Mouse (Mus musculus) midbrain, embryonic 13.5 days (tissue): ENCODE measurements at regions not wholly inside any gene's neighbourhood (a gene's known extent, or its start where the extent isn't known, plus 50 kb on each side); places are given as distances from the start of the nearest gene placed in this dataset.

ENCODE experiments used
- ATAC-seq: fragments of 200-750 bp; cut with Nextera tagmentation; 2 replicates; pipeline ENCODE4 v1.8.0; 2017; ENCODE audit warnings: mild to moderate bottlenecking, moderate TSS enrichment, moderate library complexity
- H3K27ac ChIP-seq: fragments of 300-500 bp; sonication (generic); 2 replicates; pipeline ENCODE4 v1.5.1; 2015; ENCODE audit warnings: inconsistent platforms, mild to moderate bottlenecking, moderate library complexity
- H3K27me3 ChIP-seq: fragments of 300-500 bp; sonication (generic); 2 replicates; pipeline ENCODE4 v1.6.1; 2015; ENCODE audit warnings: mild to moderate bottlenecking, inconsistent platforms
- H3K36me3 ChIP-seq: fragments of 300-500 bp; sonication (generic); 2 replicates; pipeline ENCODE4 v1.6.1; 2015; ENCODE audit warnings: mild to moderate bottlenecking, inconsistent platforms
- H3K4me1 ChIP-seq: fragments of 300-500 bp; sonication (generic); replicated peaks from 2 replicates; pipeline ENCODE4 v1.6.1; 2015; ENCODE audit warnings: inconsistent platforms
- H3K4me2 ChIP-seq: fragments of 300-500 bp; sonication (generic); replicated peaks from 2 replicates; pipeline ENCODE4 v1.6.1; 2015; ENCODE audit warnings: moderate library complexity, mild to moderate bottlenecking, inconsistent platforms
- H3K4me3 ChIP-seq: fragments of 300-500 bp; sonication (generic); replicated peaks from 2 replicates; pipeline ENCODE4 v1.5.1; 2015; ENCODE audit warnings: mild to moderate bottlenecking, inconsistent platforms
- H3K9ac ChIP-seq: fragments of 300-500 bp; sonication (generic); replicated peaks from 2 replicates; pipeline ENCODE4 v1.6.1; 2015; ENCODE audit warnings: mild to moderate bottlenecking, inconsistent platforms
- H3K9me3 ChIP-seq: fragments of 300-500 bp; sonication (generic); 2 replicates; pipeline ENCODE4 v1.6.1; 2016; ENCODE audit warnings: mild to moderate bottlenecking, inconsistent platforms
- WGBS: fragments of 180-500 bp; shearing (Covaris S2); methylation state at CpG from one replicate; pipeline ENCODE4 v1.1.7; 2015; 5-methylcytosine and 5-hydroxymethylcytosine counted together

DNA sequence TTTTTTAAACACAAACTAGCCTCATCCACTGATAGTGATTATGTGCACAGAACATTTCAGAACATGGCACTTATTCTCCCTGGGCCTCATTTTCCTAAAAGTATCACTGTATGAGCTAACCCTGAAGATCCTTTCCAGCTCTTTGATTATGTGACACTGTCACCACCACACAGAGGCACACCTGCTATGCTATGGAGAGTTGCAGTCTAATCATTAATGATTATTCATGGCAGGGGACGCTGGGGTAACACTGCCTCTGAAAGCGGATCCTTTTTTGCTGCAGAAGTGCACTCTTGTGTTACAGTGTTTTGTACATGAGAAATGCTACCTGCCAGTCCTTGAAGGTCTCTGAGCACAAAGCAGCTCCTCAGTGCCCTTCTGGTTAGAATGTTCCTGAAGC, 615.3 kb upstream of the Fbxo33 start:
- no peaks in the 10 kb centered on the region for H3K9me3 ChIP-seq
- WGBS = 64% methylated on average over 2 of the region's 2 CpGs
- peak; percentile 17; the same call in 1 of the 2 replicates for ATAC-seq

DNA sequence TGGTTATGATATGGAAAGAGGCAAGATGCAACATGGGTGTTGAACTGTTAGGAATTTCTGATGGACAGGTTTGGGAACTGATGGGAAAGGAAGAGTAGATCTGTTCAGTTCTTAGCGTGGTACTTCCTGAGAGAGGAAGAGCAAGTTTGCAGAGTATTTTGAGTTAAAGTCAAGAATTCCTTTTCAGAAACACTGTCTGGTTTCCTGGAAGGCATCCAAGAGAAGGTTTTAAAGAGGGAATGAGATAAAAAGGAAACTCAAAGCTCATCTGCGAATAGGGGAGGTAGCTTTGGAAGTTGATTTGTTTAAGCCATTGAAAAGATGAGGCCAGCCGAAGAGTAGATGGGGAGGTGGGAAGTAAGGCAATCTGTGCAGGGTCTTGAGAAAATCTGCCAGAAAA, 603.4 kb upstream of the Fbxo33 start:
- Histone ChIP-seq H3K4me1 (no peaks in the 10 kb centered on the region), H3K9ac (no peak overlapping the region), H3K4me3 (no peak overlapping the region), H3K27me3 (no peaks in the 10 kb centered on the region), H3K9me3 (no peaks in the 10 kb centered on the region), H3K4me2 (no peak overlapping the region), H3K36me3 (no peaks in the 10 kb centered on the region), H3K27ac (no peak overlapping the region)
- ATAC-seq = no peak
- WGBS = 78% methylated on average over 3 of the region's 3 CpGs

More for the DNA sequence above, 615.3 kb upstream of the Fbxo33 start:
- H3K4me2 ChIP-seq = no peak overlapping the region
- H3K36me3 ChIP-seq = no peaks in the 10 kb centered on the region
- H3K4me3 ChIP-seq = no peak overlapping the region
- no peak overlapping the region for H3K27ac ChIP-seq
- no peaks in the 10 kb centered on the region for H3K4me1 ChIP-seq
- no peaks in the 10 kb centered on the region for H3K27me3 ChIP-seq
- no peak overlapping the region for H3K9ac ChIP-seq

DNA sequence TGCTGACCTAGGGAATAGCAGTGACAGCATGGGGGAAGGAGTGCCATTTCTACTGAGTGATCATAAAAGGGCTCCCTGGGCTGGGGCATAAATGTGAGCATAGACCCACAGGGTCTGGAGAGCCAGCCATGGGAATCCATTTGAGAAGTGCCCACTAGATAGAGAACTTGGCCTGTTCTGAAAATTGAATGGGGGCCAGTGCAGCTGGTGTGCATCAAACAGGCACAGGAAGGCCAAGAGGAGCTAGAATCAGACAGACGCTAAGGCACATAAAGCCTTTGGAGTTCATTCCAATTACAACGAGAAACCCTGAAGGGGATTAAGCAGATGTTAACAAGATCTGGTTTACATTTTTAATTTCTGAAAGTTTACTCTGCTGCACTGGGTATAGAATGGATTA, 602.9 kb upstream of the Fbxo33 start:
- Histone ChIP-seq H3K27ac (no peak overlapping the region), H3K36me3 (no peaks in the 10 kb centered on the region), H3K9ac (no peak overlapping the region), H3K4me1 (no peaks in the 10 kb centered on the region), H3K9me3 (no peaks in the 10 kb centered on the region), H3K27me3 (no peaks in the 10 kb centered on the region), H3K4me2 (no peak overlapping the region), H3K4me3 (no peak overlapping the region)
- ATAC-seq = no peak
- WGBS = 51% methylated on average over 2 of the region's 2 CpGs

DNA sequence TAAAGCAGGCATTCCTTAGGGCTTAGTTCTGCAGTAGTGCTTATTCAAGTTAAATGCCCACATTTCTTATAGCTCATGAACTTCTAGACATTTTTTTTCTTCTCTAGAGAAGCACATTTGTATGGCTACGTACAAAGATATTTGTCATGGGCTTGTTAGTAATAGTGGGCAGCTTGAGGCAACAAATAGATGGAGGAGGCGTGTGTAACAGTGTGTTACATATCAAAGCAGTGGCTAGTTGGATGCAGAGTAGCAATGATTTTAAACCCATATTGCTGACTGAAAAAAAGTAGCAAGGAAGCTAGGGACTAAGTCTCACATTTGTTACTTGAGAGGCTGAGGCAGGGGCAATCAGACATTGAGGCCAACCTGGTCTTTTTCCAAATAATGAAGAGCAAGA, 602.2 kb upstream of the Fbxo33 start:
- H3K36me3 ChIP-seq = no peaks in the 10 kb centered on the region
- H3K9ac ChIP-seq = no peak overlapping the region
- no peaks in the 10 kb centered on the region for H3K27me3 ChIP-seq
- WGBS = 82% methylated on average over 2 of the region's 2 CpGs
- H3K4me1 ChIP-seq = no peaks in the 10 kb centered on the region
- no peak overlapping the region for H3K4me2 ChIP-seq
- H3K27ac ChIP-seq = no peak overlapping the region
- no peak for ATAC-seq
- no peak overlapping the region for H3K4me3 ChIP-seq
- no peaks in the 10 kb centered on the region for H3K9me3 ChIP-seq

DNA sequence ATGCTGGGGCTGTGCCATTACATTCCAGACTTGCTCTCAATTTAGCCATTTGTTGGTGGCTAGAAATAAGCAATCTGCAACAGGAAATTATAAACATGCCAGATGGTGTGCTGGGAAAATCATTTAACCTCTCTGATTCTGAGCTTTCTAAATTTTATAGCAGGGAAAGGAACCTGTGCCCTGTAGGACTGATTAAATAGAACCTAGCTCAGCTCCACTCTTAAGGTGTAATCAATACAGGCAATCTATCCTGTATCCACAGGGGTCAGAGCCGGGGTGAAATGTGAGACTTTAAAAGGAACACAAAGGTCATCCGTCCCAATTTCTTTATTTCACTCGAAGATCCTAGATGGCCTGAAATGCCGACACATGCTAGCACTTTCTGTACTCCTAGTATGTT, 596.4 kb upstream of the Fbxo33 start:
- Histone ChIP-seq H3K27ac (no peak overlapping the region), H3K9ac (no peak overlapping the region), H3K9me3 (no peaks in the 10 kb centered on the region), H3K36me3 (no peaks in the 10 kb centered on the region), H3K4me2 (no peak overlapping the region), H3K27me3 (no peaks in the 10 kb centered on the region), H3K4me3 (no peak overlapping the region), H3K4me1 (no peaks in the 10 kb centered on the region)
- no peak for ATAC-seq
- 75% methylated on average over 4 of the region's 4 CpGs for WGBS

DNA sequence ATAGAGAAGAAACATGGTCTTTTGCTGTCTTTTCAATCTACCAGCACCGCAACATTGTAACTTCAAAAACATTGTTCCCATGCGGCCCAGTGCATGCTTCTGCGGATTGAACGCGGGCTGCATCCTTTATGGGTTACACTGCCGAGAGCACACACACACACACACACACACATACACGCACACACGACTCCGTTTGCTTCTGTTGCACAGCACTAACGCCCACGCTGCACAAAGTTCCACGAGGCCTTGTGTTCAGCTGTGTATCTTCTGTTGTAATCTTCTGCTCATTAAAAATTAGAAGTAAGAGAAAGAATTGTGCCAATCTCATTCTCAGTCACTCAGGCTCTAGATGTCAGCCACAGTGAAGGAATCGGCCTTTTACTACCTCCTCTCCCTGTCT, 594.8 kb upstream of the Fbxo33 start:
- H3K9ac ChIP-seq = no peak overlapping the region
- no peaks in the 10 kb centered on the region for H3K36me3 ChIP-seq
- H3K27ac ChIP-seq = no peak overlapping the region
- H3K27me3 ChIP-seq = no peaks in the 10 kb centered on the region
- no peaks in the 10 kb centered on the region for H3K4me1 ChIP-seq
- H3K9me3 ChIP-seq = no peaks in the 10 kb centered on the region
- no peak overlapping the region for H3K4me2 ChIP-seq
- 90% methylated on average over 13 of the region's 13 CpGs for WGBS
- no peak for ATAC-seq
- no peak overlapping the region for H3K4me3 ChIP-seq

DNA sequence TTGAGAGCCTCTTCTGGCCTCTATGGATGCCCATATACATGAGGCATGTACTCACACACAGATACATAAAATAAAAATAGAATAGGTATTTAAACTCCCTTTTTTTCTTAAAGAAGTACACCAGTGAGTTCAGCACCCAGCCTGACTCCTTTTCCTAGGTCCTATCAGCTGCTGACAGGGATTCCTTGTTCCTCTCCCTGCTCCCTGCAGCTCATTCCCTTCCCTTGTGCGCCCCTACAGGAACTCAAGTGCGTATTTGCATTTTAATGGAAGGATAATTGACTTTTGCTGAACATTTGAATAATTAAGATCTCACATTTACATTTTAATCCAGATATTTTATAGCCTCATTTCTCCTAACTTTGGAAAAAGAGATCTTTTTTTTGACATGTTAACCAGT, 589.7 kb upstream of the Fbxo33 start:
- no peak overlapping the region for H3K4me3 ChIP-seq

DNA sequence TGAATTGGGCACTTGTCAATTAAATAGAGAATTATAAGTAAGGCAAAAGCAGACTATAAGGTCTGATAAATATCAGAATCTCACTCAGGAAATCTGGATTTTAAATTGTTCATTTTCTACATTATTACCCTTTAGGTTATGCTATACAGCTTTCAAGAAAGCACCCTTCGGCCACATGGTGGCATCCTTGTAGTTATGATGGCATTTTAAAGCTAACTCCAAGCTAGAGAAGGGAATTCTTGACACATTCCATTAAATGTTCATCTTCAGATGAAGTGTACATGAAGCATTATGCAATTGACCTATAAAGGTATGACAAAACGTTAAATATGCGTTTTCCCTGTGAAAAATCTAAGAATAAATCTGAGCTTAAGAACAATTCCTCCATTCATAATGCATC, 578.5 kb upstream of the Fbxo33 start:
- Histone ChIP-seq H3K4me2 (no peak overlapping the region), H3K36me3 (no peaks in the 10 kb centered on the region), H3K9me3 (no peaks in the 10 kb centered on the region), H3K9ac (no peak overlapping the region), H3K27ac (no peak overlapping the region), H3K4me3 (no peak overlapping the region), H3K27me3 (no peaks in the 10 kb centered on the region), H3K4me1 (no peaks in the 10 kb centered on the region)
- WGBS = 42% methylated on average over 3 of the region's 3 CpGs
- ATAC-seq = peak; percentile 78

More for the DNA sequence above, 589.7 kb upstream of the Fbxo33 start:
- Histone ChIP-seq H3K27ac (no peak overlapping the region), H3K9me3 (no peaks in the 10 kb centered on the region), H3K4me1 (no peaks in the 10 kb centered on the region), H3K4me2 (no peak overlapping the region), H3K36me3 (no peaks in the 10 kb centered on the region), H3K9ac (no peak overlapping the region), H3K27me3 (no peaks in the 10 kb centered on the region)
- ATAC-seq = no peak
- WGBS = 18% methylated on average over 2 of the region's 2 CpGs

DNA sequence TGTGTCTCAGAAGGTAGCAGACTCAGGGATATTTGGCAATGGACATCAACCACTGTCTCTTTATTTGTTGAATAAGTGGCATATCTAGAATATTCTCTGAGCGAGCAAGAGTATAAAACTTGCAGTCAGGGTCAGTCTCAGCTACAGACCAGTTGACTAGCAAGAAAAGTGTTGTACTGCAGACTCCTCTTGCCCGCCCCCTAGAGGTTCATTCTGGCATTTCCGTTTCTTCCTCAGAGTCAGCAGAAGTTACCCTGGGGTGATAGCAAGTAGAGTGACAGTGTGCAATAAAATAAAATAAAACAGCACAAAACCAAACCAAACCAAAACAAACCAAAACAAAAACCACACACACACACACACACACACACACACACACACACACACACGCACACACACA, 571.9 kb upstream of the Fbxo33 start:
- no peak overlapping the region for H3K9ac ChIP-seq
- H3K4me1 ChIP-seq = peaks cover 8% of the 10 kb centered on the region
- no peak for ATAC-seq
- no peak overlapping the region for H3K27ac ChIP-seq
- H3K4me3 ChIP-seq = no peak overlapping the region
- no peaks in the 10 kb centered on the region for H3K27me3 ChIP-seq
- no peak overlapping the region for H3K4me2 ChIP-seq
- WGBS = 55% methylated on average over 4 of the region's 4 CpGs
- no peaks in the 10 kb centered on the region for H3K9me3 ChIP-seq
- H3K36me3 ChIP-seq = no peaks in the 10 kb centered on the region

DNA sequence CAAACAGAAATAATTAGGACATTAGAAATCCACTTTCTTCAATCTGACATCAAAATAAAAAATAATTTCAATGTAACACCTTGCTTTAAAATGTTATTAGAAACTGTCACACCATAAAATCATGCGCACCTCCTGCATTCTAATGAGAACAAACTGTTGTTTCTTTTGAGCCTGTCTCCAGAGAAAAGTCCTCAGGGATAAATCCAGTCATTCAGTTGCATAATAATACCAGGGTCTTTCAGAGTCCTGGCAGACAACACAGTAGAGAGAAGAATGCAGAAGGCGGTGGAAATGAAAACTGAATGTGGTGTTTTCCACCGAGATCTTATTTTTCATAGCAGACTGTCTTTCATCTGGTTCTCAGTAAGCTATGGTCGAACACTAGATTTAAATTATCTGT, 567.3 kb upstream of the Fbxo33 start:
- no peak overlapping the region for H3K9ac ChIP-seq
- WGBS = 32% methylated on average over 4 of the region's 4 CpGs
- H3K4me1 ChIP-seq = peaks cover 8% of the 10 kb centered on the region
- no peak overlapping the region for H3K4me2 ChIP-seq
- no peaks in the 10 kb centered on the region for H3K9me3 ChIP-seq
- no peak overlapping the region for H3K4me3 ChIP-seq
- H3K27me3 ChIP-seq = no peaks in the 10 kb centered on the region
- 0 out of 2 replicates have a peak overlapping the region, but pooled peaks have one; percentile 39 for H3K27ac ChIP-seq
- ATAC-seq = peak; percentile 34; the same call in 1 of the 2 replicates
- no peaks in the 10 kb centered on the region for H3K36me3 ChIP-seq

DNA sequence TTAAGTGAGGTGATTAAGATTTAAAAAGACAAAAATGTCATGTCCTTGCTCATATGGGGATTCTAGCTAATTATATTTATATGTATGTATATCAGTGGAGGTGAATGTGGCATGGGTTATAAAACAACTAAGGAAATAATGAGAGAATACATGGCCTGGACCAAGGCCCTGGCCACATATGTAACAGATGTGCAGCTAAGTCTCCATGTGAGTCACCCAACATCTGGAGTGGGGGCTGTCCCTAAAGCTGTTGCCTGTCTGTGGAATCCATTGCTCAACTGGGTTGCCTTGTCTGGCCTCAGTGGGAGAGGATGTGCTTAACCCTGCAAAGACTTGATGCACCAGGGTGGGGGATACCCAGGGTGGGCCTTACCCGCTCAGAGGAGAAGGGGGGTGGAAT, 551.5 kb upstream of the Fbxo33 start:
- no peak overlapping the region for H3K27ac ChIP-seq
- no peaks in the 10 kb centered on the region for H3K36me3 ChIP-seq
- H3K4me3 ChIP-seq = no peak overlapping the region
- H3K4me1 ChIP-seq = no peaks in the 10 kb centered on the region
- H3K9me3 ChIP-seq = no peaks in the 10 kb centered on the region
- WGBS = 100% methylated on average over 1 of the region's 1 CpGs
- no peak overlapping the region for H3K9ac ChIP-seq
- ATAC-seq = no peak
- no peaks in the 10 kb centered on the region for H3K27me3 ChIP-seq
- H3K4me2 ChIP-seq = no peak overlapping the region

DNA sequence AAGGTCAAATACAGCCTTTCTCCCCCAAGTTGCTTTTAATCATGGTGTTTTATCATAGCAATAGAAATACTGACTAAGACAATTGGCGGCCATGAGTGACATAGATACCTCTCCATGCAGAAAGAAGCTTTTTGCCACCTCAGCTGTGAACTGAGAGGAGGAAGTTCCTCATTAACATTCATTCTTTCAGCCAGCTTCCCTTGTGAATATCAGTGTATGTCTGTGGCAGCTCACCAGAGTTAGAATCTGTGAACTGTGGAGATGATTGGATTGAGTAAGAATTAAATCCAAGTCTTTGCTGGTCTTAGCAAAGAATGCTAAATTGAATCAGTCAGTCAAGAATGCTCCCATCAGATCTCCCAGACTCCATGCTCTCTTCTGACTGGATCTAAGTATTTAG, 542.7 kb upstream of the Fbxo33 start:
- WGBS = 79% methylated on average over 1 of the region's 1 CpGs
- Histone ChIP-seq H3K36me3 (no peaks in the 10 kb centered on the region), H3K27me3 (no peaks in the 10 kb centered on the region), H3K4me2 (no peak overlapping the region), H3K9me3 (no peaks in the 10 kb centered on the region), H3K4me3 (no peak overlapping the region), H3K4me1 (no peaks in the 10 kb centered on the region), H3K27ac (no peak overlapping the region), H3K9ac (no peak overlapping the region)
- no peak for ATAC-seq

DNA sequence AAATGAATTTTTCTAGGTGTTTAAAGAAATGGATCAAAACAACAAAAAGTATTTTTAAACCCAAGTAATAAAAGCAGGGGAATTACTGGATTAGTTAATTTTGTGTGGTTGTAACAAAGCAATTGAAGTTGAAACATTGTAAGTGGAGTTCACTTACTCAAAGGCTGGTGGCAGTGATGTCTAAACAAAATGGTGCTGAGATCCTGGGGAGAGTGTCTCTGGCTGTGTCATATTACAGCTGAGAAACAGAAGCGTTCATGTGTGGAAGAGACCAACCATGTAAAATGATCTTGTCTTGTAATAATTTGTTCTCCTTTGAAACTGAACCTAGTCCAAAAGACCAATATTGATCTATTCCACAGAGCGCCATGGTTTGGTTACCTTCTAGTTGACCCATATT, 525.2 kb upstream of the Fbxo33 start:
- Histone ChIP-seq H3K4me2 (no peak overlapping the region), H3K4me3 (no peak overlapping the region), H3K27ac (no peak overlapping the region), H3K9me3 (no peaks in the 10 kb centered on the region), H3K36me3 (no peaks in the 10 kb centered on the region), H3K9ac (no peak overlapping the region), H3K27me3 (no peaks in the 10 kb centered on the region), H3K4me1 (no peaks in the 10 kb centered on the region)
- no peak for ATAC-seq
- WGBS = 96% methylated on average over 2 of the region's 2 CpGs
